Mouse (Mus musculus): ENCODE results near the gene Tle3. TPM values are rescaled to one million over a fixed set of nuclear protein-coding genes. Genes with fewer than 3 reads are reported as not detected.
A peak's percentile ranks its signal among the peaks of the same experiment; 100 is the strongest.

The Tle3 gene
- polyA plus RNA-seq (2017; shearing (Covaris generic)), result 10 to 100 TPM; 20.4 to 21.1 TPM

GRCm38 (mm10) chr9:61371755-61372509 lies at the start of gene Tle3:
TSS of gene Tle3 (plus strand) at chr9:61372366.
- peak; percentile 67 for ATAC-seq

- ATAC-seq, result no peak
These were observed 48.9 kb upstream of the Tle3 start for GRCm38 (mm10) chr9:61323221-61323620.

GRCm38 (mm10) chr9:61323879-61324278 lies 48.3 kb upstream of the Tle3 start:
- no peak for ATAC-seq

- no peak for ATAC-seq
These were observed 47.8 kb upstream of the Tle3 start for GRCm38 (mm10) chr9:61324354-61324753.

GRCm38 (mm10) chr9:61325012-61325411 lies 47.2 kb upstream of the Tle3 start:
- no peak for ATAC-seq

GRCm38 (mm10) chr9:61325931-61326351 lies 46.2 kb upstream of the Tle3 start:
- no peak for ATAC-seq

- ATAC-seq, result no peak
These were observed 45.2 kb upstream of the Tle3 start for GRCm38 (mm10) chr9:61326922-61327321.

- ATAC-seq, result no peak
These were observed 44.0 kb upstream of the Tle3 start for GRCm38 (mm10) chr9:61328173-61328572.

- ATAC-seq, result no peak
These were observed 41.4 kb upstream of the Tle3 start for GRCm38 (mm10) chr9:61330747-61331146.

GRCm38 (mm10) chr9:61332226-61332936 lies 39.8 kb upstream of the Tle3 start:
- no peak for ATAC-seq

GRCm38 (mm10) chr9:61336179-61336578 lies 36.0 kb upstream of the Tle3 start:
- ATAC-seq, result no peak

- no peak for ATAC-seq
These were observed 35.3 kb upstream of the Tle3 start for GRCm38 (mm10) chr9:61336591-61337587.

GRCm38 (mm10) chr9:61337665-61338064 lies 34.5 kb upstream of the Tle3 start:
- no peak for ATAC-seq

GRCm38 (mm10) chr9:61339311-61339710 lies 32.9 kb upstream of the Tle3 start:
- no peak for ATAC-seq

- ATAC-seq, result no peak
These were observed 31.8 kb upstream of the Tle3 start for GRCm38 (mm10) chr9:61340333-61340732.

GRCm38 (mm10) chr9:61342297-61342696 lies 29.9 kb upstream of the Tle3 start:
- ATAC-seq, result no peak

- no peak for ATAC-seq
These were observed 27.5 kb upstream of the Tle3 start for GRCm38 (mm10) chr9:61344684-61345083.

- ATAC-seq, result no peak
These were observed 25.2 kb upstream of the Tle3 start for GRCm38 (mm10) chr9:61347011-61347410.

GRCm38 (mm10) chr9:61348036-61348435 lies 24.1 kb upstream of the Tle3 start:
- ATAC-seq, result no peak

GRCm38 (mm10) chr9:61348616-61349015 lies 23.6 kb upstream of the Tle3 start:
- ATAC-seq, result no peak

- ATAC-seq, result no peak
These were observed 22.5 kb upstream of the Tle3 start for GRCm38 (mm10) chr9:61349697-61350096.

GRCm38 (mm10) chr9:61351164-61351563 lies 21.0 kb upstream of the Tle3 start:
- no peak for ATAC-seq

GRCm38 (mm10) chr9:61358933-61359332 lies 13.2 kb upstream of the Tle3 start:
- ATAC-seq, result no peak

Data from activated CD4-positive, CD25-positive, alpha-beta regulatory T cell, adult 4 months (primary cell).